Mouse (Mus musculus) lung, embryonic 14.5 days (tissue): ENCODE measurements around the gene Scand1. TPM values are rescaled to one million over a fixed set of nuclear protein-coding genes. Genes with fewer than 3 reads are reported as not detected.

Experiments
- ATAC-seq: fragments of 200-750 bp; cut with Nextera tagmentation; 2 replicates; pipeline ENCODE4 v1.8.0; 2017; ENCODE audit warnings: mild to moderate bottlenecking, moderate TSS enrichment, moderate library complexity; ENCODE audit not compliant: insufficient read depth
- DNase-seq: peaks from one replicate; pipeline ENCODE4 v3.0.0-alpha.2; 2015
- H3K27ac ChIP-seq: fragments of 300-500 bp; sonication (generic); 2 replicates; pipeline ENCODE4 v1.5.1; 2014; ENCODE audit warnings: low read depth, mild to moderate bottlenecking, moderate library complexity
- H3K27me3 ChIP-seq: fragments of 300-500 bp; sonication (generic); 2 replicates; pipeline ENCODE4 v1.6.1; 2014; ENCODE audit warnings: low read length, control low read depth; ENCODE audit not compliant: insufficient read depth
- H3K36me3 ChIP-seq: fragments of 300-500 bp; sonication (generic); 2 replicates; pipeline ENCODE4 v1.6.1; 2014; ENCODE audit warnings: control low read depth; ENCODE audit not compliant: insufficient read depth
- H3K4me1 ChIP-seq: fragments of 300-500 bp; sonication (generic); 2 replicates; pipeline ENCODE4 v1.6.1; 2014; ENCODE audit warnings: antibody characterized with exemption, control low read depth; ENCODE audit not compliant: insufficient read depth
- H3K4me2 ChIP-seq: fragments of 300-500 bp; sonication (generic); 2 replicates; pipeline ENCODE4 v1.6.1; 2014; ENCODE audit warnings: mild to moderate bottlenecking
- H3K4me3 ChIP-seq: fragments of 300-500 bp; sonication (generic); 2 replicates; pipeline ENCODE4 v1.5.1; 2014; ENCODE audit warnings: low read depth, low read length
- H3K9ac ChIP-seq: fragments of 300-500 bp; sonication (generic); 2 replicates; pipeline ENCODE4 v1.6.1; 2014
- H3K9me3 ChIP-seq: fragments of 300-500 bp; sonication (generic); 2 replicates; pipeline ENCODE4 v1.6.1; 2016; ENCODE audit warnings: low read depth, low read length, control low read depth
- CTCF ChIP-seq: IDR thresholded peaks from 2 replicates; pipeline ENCODE4 v1.5.1; 2016; ENCODE audit warnings: antibody characterized with exemption, low read depth
- WGBS: fragments of 180-500 bp; shearing (Covaris S2); extraction: QIAGEN DNeasy Blood & Tissue Kit; methylation state at CpG from one replicate; pipeline ENCODE4 v1.1.7; 2014; 5-methylcytosine and 5-hydroxymethylcytosine counted together
- microRNA-seq: library from miRNA; unstranded; fragments of <30 nt; microRNA quantifications from one replicate; pipeline ENCODE4, GENCODE M21; 2016; ENCODE audit warnings: borderline number of aligned reads
- polyA plus RNA-seq: library from polyadenylated mRNA; unstranded; fragments of >200 nt; fragmentation: Nextera tagmentation; extraction: Ambion mirVana; gene quantifications from 2 replicates; pipeline ENCODE4 v1.2.1, GENCODE M21; 2014

Gene Scand1
- polyA plus RNA-seq, 1 experiment from 2014 or later = 61.0 TPM

DNA sequence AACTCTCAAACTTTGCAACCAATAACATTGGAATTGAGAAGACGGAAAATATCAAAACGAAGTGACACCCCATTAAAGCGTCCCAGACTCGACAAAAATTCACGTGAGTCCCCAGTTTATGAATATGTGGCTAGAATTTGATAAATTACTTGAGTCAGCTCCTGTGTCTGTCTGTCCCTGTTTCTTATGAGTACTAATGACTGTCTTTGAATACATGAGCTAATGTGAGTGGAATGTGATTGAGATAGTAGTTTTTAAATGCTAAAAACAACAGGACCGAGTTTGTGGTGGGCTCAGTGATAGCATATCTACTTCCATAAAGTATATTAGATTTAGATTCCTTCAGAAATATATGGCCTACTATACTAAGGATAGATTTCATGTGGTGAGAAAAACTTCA, 40.0 kb downstream of the Scand1 start:
- H3K27ac ChIP-seq = no peak overlapping the region
- WGBS = 84% methylated on average over 6 of the region's 6 CpGs
- no peaks in the 10 kb centered on the region for H3K27me3 ChIP-seq
- no peak overlapping the region for H3K9ac ChIP-seq
- no peak for ATAC-seq
- H3K4me1 ChIP-seq = no peaks in the 10 kb centered on the region
- no peak for DNase-seq
- TF ChIP-seq CTCF = no peak
- H3K9me3 ChIP-seq = no peaks in the 10 kb centered on the region
- H3K4me2 ChIP-seq = no peak overlapping the region
- peaks cover 50% of the 10 kb centered on the region for H3K36me3 ChIP-seq
- no peak overlapping the region for H3K4me3 ChIP-seq

DNA sequence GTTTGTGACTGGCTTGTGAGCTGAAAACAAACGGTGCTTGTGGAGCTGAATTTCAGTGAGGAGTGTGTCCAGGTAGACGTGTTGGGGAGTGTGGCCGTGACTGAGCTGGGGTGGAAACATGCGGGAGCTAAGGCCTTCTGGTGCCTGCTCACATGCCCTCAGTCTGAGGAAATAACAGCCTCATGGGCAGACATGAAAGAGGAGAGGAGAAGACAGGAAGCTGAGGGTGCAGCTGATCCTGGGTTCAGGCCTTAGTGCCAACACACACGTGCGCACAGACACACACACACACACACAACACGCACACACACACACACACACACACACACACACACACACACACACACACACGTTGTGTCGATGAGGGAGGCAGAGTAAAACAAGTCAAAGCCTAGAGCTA, 44.9 kb downstream of the Scand1 start:
- Histone ChIP-seq H3K36me3 (peaks cover 40% of the 10 kb centered on the region), H3K4me3 (no peak overlapping the region), H3K9me3 (no peaks in the 10 kb centered on the region), H3K4me1 (no peaks in the 10 kb centered on the region), H3K27ac (no peak overlapping the region), H3K9ac (no peak overlapping the region), H3K4me2 (no peak overlapping the region), H3K27me3 (no peaks in the 10 kb centered on the region)
- ATAC-seq (no peak), DNase-seq (no peak)
- TF ChIP-seq CTCF = no peak
- 93% methylated on average over 9 of the region's 9 CpGs for WGBS

DNA sequence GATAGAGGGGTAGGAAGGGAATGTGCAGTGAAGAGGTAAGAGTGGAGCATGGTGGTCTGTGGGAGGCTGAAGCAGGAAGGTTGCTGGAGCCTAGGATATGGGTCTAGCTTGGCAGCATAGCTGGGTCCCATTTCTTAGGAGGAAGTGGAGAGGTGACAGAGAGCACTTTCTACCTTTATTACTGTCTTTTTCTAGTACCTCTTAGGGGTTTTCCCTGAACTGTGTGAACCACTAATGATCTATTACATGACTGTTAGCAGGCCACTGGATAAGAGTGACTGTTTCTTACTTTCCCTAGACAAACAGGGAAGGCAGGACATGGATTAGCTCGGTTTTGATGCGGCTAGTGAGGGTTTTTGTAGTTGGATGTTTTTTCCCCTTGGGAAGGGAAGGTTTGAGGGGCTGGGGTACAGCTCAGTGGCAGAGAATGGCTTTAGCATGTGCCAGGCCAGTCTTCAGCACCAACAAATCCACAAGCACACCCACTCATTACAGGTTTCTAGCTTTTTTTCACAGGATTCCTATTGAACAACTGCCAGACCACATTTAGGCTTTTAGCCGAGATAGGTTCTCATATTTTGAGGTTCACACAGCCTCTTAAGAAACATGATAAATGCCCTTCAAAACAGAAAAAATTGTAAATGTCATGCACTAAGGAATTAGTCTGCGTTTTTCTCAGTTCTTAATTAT, 49.2 kb downstream of the Scand1 start:
- ATAC-seq = no peak
- Histone ChIP-seq H3K4me3 (no peak overlapping the region), H3K4me1 (no peaks in the 10 kb centered on the region), H3K27me3 (no peaks in the 10 kb centered on the region), H3K27ac (no peak overlapping the region), H3K9ac (no peak overlapping the region), H3K36me3 (peaks cover 38% of the 10 kb centered on the region), H3K9me3 (no peaks in the 10 kb centered on the region), H3K4me2 (no peak overlapping the region)
- WGBS = 84% methylated on average over 4 of the region's 4 CpGs
- no peak for TF ChIP-seq CTCF
- DNase-seq = no peak

Small RNA genes within 50 kb of the gene (microRNA-seq; reads per million reads assigned to microRNA genes)
- not detected for gene Gm22759

Other genes starting within 250 kb of the Scand1 start
- gene Spag4, start 247.5 kb downstream of the Scand1 start, polyA plus RNA-seq = 3.2 and 3.9 TPM in 2 replicates
- gene Cpne1, start 200.7 kb downstream of the Scand1 start, polyA plus RNA-seq = 66.7 and 70.2 TPM in 2 replicates
- gene Rbm12, start 200.7 kb downstream of the Scand1 start, polyA plus RNA-seq = 36.9 and 41.2 TPM in 2 replicates
- 11.0 and 16.6 TPM in 2 replicates for gene Gm28036, start 185.6 kb downstream of the Scand1 start, polyA plus RNA-seq
- 396 and 414 TPM in 2 replicates for gene Romo1, start 168.7 kb downstream of the Scand1 start, polyA plus RNA-seq
- gene Nfs1, start 168.5 kb downstream of the Scand1 start, polyA plus RNA-seq = 37.5 and 40.9 TPM in 2 replicates
- gene Rbm39, start 132.5 kb downstream of the Scand1 start, polyA plus RNA-seq = 563 and 569 TPM in 2 replicates
- 73.6 and 77.3 TPM in 2 replicates for gene Phf20, start 116.2 kb downstream of the Scand1 start, polyA plus RNA-seq
- 3.5 and 3.9 TPM in 2 replicates for gene Cnbd2, start 405 bp downstream of the Scand1 start, polyA plus RNA-seq
- 2.1 and 3.2 TPM in 2 replicates for gene Epb41l1, start 108.2 kb upstream of the Scand1 start, polyA plus RNA-seq
- gene Aar2, start 234.9 kb upstream of the Scand1 start, polyA plus RNA-seq = 39.0 and 41.0 TPM in 2 replicates